Mouse (Mus musculus) forebrain, embryonic 11.5 days (tissue): ENCODE results near the gene Nos1. TPM values are rescaled to one million over a fixed set of nuclear protein-coding genes. Genes with fewer than 3 reads are reported as not detected.

ENCODE experiments used
- ATAC-seq: fragments of 200-750 bp; cut with Nextera tagmentation; replicated peaks from 2 replicates; pipeline ENCODE4 v1.8.0; 2017; ENCODE audit warnings: moderate TSS enrichment; ENCODE audit not compliant: low FRiP score
- DNase-seq: peaks from one replicate; pipeline ENCODE4 v3.0.0-alpha.2; 2017; ENCODE audit warnings: low spot score
- H3K27ac ChIP-seq: fragments of 300-500 bp; sonication (generic); 2 replicates; pipeline ENCODE4 v1.5.1; 2014; ENCODE audit warnings: low read depth, low read length
- H3K27me3 ChIP-seq: fragments of 300-500 bp; sonication (generic); 2 replicates; pipeline ENCODE4 v1.6.1; 2014; ENCODE audit warnings: mild to moderate bottlenecking, low read length, mixed read lengths; ENCODE audit not compliant: control insufficient read depth, insufficient read depth
- H3K36me3 ChIP-seq: fragments of 300-500 bp; sonication (generic); 2 replicates; pipeline ENCODE4 v1.6.1; 2014; ENCODE audit warnings: mild to moderate bottlenecking, low read length, moderate library complexity, mixed read lengths; ENCODE audit not compliant: control insufficient read depth, insufficient read depth
- H3K4me1 ChIP-seq: fragments of 300-500 bp; sonication (generic); replicated peaks from 2 replicates; pipeline ENCODE4 v1.6.1; 2014; ENCODE audit warnings: low read length, mixed read lengths; ENCODE audit not compliant: control insufficient read depth, insufficient read depth
- H3K4me2 ChIP-seq: fragments of 300-500 bp; sonication (generic); 2 replicates; pipeline ENCODE4 v1.6.1; 2014; ENCODE audit warnings: low read depth, mild to moderate bottlenecking, low read length, moderate library complexity, mixed read lengths; ENCODE audit not compliant: severe bottlenecking
- H3K4me3 ChIP-seq: fragments of 300-500 bp; sonication (generic); 2 replicates; pipeline ENCODE4 v1.5.1; 2014; ENCODE audit warnings: low read depth, low read length
- H3K9ac ChIP-seq: fragments of 300-500 bp; sonication (generic); 2 replicates; pipeline ENCODE4 v1.6.1; 2014; ENCODE audit warnings: low read length
- H3K9me3 ChIP-seq: fragments of 300-500 bp; sonication (generic); 2 replicates; pipeline ENCODE4 v1.6.1; 2016; ENCODE audit warnings: low read length, mixed read lengths; ENCODE audit not compliant: control insufficient read depth
- WGBS: fragments of 180-500 bp; shearing (Covaris S2); extraction: QIAGEN DNeasy Blood & Tissue Kit; methylation state at CpG from one replicate; pipeline ENCODE4 v1.1.7; 2014; 5-methylcytosine and 5-hydroxymethylcytosine counted together
- polyA plus RNA-seq: library from polyadenylated mRNA; unstranded; fragments of >200 nt; fragmentation: Nextera tagmentation; extraction: Ambion mirVana; gene quantifications from 2 replicates; pipeline ENCODE4 v1.2.1, GENCODE M21; 2014

The Nos1 gene
- polyA plus RNA-seq, result 0.12 and 0.15 TPM in 2 replicates

DNA sequence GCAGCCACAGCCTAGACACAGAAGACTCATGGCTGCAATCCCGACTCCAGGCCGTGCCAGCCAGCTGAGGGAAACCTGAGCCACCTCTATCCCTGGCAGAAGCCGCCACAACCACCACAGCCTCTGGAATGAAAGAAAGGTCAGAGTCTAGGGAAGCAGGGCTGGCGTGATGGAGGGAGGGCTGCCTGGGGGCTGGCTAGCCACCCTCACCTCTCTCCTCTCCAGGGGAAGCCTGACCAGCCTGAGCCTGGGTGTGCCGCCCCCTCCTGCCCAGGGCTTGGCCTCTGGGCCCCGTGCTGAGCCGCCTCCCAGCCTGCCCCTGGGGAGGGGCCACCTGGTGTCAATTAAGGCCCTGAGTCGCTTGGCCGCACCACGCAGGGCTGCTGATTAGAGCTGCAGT lies at the start of gene Nos1:
Gene Nos1, plus strand, starts transcription at position 352 of the 400 bp plus-strand sequence.
- no peak within 1 kb of the TSS for H3K27ac ChIP-seq
- 14% methylated on average over 10 of the region's 10 CpGs for WGBS
- no peak for DNase-seq

GRCm38 (mm10) chr5:117731311-117731710 lies 49.5 kb upstream of the Nos1 start:
- Histone ChIP-seq H3K4me2 (no peak overlapping the region), H3K9ac (no peak overlapping the region), H3K9me3 (no peaks in the 10 kb centered on the region), H3K4me1 (no peaks in the 10 kb centered on the region; the same call in 1 of the 2 replicates), H3K27me3 (no peaks in the 10 kb centered on the region), H3K36me3 (no peaks in the 10 kb centered on the region), H3K4me3 (no peak overlapping the region), H3K27ac (no peak overlapping the region)
- ATAC-seq, result no peak
- 44% methylated on average over 6 of the region's 6 CpGs for WGBS
- DNase-seq, result no peak

More for the DNA sequence above, at the start of gene Nos1:
- Histone ChIP-seq H3K36me3 (no peaks in the 10 kb centered on the region), H3K4me3 (no peak within 1 kb of the TSS), H3K4me2 (no peak within 1 kb of the TSS), H3K27me3 (no peaks in the 10 kb centered on the region), H3K4me1 (peaks cover 2% of the 10 kb centered on the region; the same call in 1 of the 2 replicates), H3K9me3 (no peaks in the 10 kb centered on the region), H3K9ac (no peak within 1 kb of the TSS)
- ATAC-seq, result no peak

- Histone ChIP-seq H3K4me1 (peaks cover 4% of the 10 kb centered on the region; the same call in 1 of the 2 replicates), H3K4me2 (no peak overlapping the region), H3K36me3 (no peaks in the 10 kb centered on the region), H3K27ac (no peak overlapping the region), H3K9ac (no peak overlapping the region), H3K4me3 (no peak overlapping the region), H3K27me3 (no peaks in the 10 kb centered on the region), H3K9me3 (no peaks in the 10 kb centered on the region)
- ATAC-seq (no peak), DNase-seq (no peak)
- 87% methylated on average over 11 of the region's 11 CpGs for WGBS
Measured at GRCm38 (mm10) chr5:117744654-117745178, 36.1 kb upstream of the Nos1 start.

- ATAC-seq, result no peak
- Histone ChIP-seq H3K36me3 (no peaks in the 10 kb centered on the region), H3K4me1 (peaks cover 4% of the 10 kb centered on the region; the same call in 1 of the 2 replicates), H3K4me2 (no peak overlapping the region), H3K9me3 (no peaks in the 10 kb centered on the region), H3K27me3 (no peaks in the 10 kb centered on the region), H3K4me3 (no peak overlapping the region), H3K27ac (no peak overlapping the region), H3K9ac (no peak overlapping the region)
- 19% methylated on average over 5 of the region's 5 CpGs for WGBS
- DNase-seq, result no peak
Measured at GRCm38 (mm10) chr5:117749353-117749752, 31.5 kb upstream of the Nos1 start.

DNA sequence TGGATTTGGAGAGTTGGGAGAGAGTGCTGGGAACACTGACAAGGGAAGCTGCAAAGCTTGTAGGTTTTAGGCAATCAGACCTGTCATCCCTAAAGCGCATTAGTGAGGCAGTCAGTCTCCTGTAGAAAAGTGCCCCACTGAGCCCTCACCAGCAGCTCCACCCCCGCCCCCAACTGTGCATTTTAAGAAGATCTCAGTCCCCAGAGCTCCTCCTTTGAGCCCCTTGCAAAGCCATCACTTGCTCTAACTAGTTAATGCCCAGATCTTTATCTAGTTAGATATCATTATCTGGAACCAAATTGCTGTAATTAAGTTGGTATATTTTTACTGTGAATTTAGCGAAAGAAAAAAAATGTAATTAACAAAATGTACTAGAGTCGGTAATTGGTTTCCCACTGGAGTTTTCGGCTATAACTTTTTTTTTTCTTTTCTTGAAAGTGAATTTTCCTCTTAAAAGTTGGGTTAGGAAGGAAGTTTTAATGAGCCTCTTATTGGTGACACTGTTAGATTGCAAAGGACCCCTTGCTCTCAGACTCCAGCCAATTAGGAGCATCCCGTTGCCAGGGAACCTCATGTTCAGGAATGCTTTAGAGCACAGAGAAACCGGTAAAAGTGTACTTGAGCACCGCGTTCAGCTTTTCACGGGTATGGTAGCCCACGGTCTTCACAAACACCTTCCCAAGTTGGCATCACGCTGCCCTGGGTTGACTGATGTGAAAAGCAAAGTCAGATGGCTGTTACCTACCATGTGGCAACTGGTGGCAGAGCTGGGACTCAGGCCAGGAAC lies 22.9 kb upstream of the Nos1 start:
- Histone ChIP-seq H3K9me3 (no peaks in the 10 kb centered on the region), H3K36me3 (no peaks in the 10 kb centered on the region), H3K4me3 (no peak overlapping the region), H3K9ac (no peak overlapping the region), H3K4me1 (peaks cover 5% of the 10 kb centered on the region; the same call in 1 of the 2 replicates), H3K4me2 (no peak overlapping the region), H3K27me3 (no peaks in the 10 kb centered on the region), H3K27ac (peak overlapping the region; percentile 66)
- DNase-seq, result peak; percentile 83
- peak; percentile 72 for ATAC-seq
- WGBS, result 9% methylated on average over 12 of the region's 12 CpGs

DNA sequence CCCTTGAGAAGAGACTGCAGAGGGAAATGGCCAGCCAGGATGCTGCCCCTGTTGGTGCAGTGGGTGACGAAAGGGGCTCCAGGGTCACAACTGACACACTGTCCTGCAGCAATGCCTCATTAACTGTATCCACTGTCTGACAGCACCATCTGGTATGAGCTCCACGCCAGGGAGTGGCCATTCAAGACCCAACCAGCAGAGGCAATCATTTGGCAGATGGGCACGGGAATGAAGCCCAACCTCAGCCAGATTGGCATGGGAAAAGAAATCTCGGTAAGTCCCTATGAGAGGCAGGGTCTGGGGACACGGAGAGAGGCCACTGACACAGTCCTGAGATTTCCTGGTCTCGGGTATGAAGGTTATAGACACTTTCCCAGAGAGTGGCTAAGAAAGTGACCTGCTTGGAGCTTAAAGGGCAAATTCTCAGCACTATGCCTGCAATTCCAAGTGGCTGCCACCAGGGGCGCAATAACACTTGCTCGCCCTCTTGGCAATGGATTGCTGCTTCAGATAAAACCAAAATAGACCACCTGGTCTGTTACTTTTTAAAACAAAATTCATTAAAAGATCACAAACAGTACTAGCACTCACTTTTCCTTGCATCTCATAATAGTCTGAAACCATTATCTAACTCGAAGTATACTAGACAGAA lies 19.5 kb upstream of the Nos1 start:
- no peaks in the 10 kb centered on the region for H3K9me3 ChIP-seq
- WGBS, result 78% methylated on average over 9 of the region's 9 CpGs

DNA sequence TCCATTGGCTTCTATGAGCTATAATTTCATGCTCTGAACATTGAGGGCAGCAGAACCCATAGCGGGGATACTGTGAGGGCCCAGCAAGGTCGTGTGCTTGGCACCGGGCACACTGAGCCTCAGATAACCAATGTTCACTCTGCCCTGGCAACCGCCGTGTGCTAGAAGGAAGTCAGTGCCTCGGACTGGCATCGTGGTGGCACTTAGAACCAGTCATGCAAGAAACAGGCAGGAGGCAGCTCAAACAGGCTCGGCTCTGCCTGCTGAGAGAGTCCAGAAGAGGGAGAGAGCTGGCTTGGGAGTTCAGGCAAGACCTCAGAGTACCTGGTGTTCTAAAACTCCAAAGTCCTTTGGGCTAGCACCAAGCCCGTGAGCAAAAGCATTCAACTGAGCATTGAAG lies 16.3 kb upstream of the Nos1 start:
- Histone ChIP-seq H3K27me3 (no peaks in the 10 kb centered on the region), H3K36me3 (no peaks in the 10 kb centered on the region), H3K9me3 (no peaks in the 10 kb centered on the region), H3K4me2 (no peak overlapping the region), H3K4me1 (no peaks in the 10 kb centered on the region), H3K9ac (no peak overlapping the region), H3K27ac (no peak overlapping the region), H3K4me3 (no peak overlapping the region)
- DNase-seq, result no peak
- ATAC-seq, result no peak
- WGBS, result 87% methylated on average over 9 of the region's 9 CpGs

More for the DNA sequence above, 19.5 kb upstream of the Nos1 start:
- no peaks in the 10 kb centered on the region for H3K36me3 ChIP-seq
- no peak overlapping the region for H3K9ac ChIP-seq
- peaks cover 5% of the 10 kb centered on the region; the same call in 1 of the 2 replicates for H3K4me1 ChIP-seq
- no peak overlapping the region for H3K4me3 ChIP-seq
- ATAC-seq, result no peak
- H3K27ac ChIP-seq, result no peak overlapping the region
- H3K27me3 ChIP-seq, result no peaks in the 10 kb centered on the region
- DNase-seq, result no peak
- H3K4me2 ChIP-seq, result no peak overlapping the region

GRCm38 (mm10) chr5:117779175-117779574 lies 1.7 kb upstream of the Nos1 start:
- no peak for ATAC-seq
- H3K36me3 ChIP-seq, result no peaks in the 10 kb centered on the region
- no peak overlapping the region for H3K4me3 ChIP-seq
- no peak for DNase-seq
- no peaks in the 10 kb centered on the region for H3K27me3 ChIP-seq
- 73% methylated on average over 11 of the region's 11 CpGs for WGBS
- H3K9ac ChIP-seq, result no peak overlapping the region
- no peaks in the 10 kb centered on the region for H3K9me3 ChIP-seq
- no peak overlapping the region for H3K27ac ChIP-seq
- peaks cover 2% of the 10 kb centered on the region; the same call in 1 of the 2 replicates for H3K4me1 ChIP-seq
- no peak overlapping the region for H3K4me2 ChIP-seq
